Mouse (Mus musculus) small intestine, adult 2 months (tissue): ENCODE measurements at regions not wholly inside any gene's neighbourhood (a gene's known extent, or its start where the extent isn't known, plus 50 kb on each side); places are given as distances from the start of the nearest gene placed in this dataset.

Experiments
- H3K27ac ChIP-seq: fragments of 200-500 bp; 2 replicates; pipeline ENCODE4 v1.5.1; 2012; ENCODE audit warnings: low read depth, low read length, control low read depth, inconsistent platforms; ENCODE audit not compliant: insufficient read depth
- H3K27me3 ChIP-seq: fragments of 200-500 bp; 2 replicates; pipeline ENCODE4 v1.6.1; 2012; ENCODE audit warnings: mild to moderate bottlenecking, moderate library complexity, low read length, inconsistent platforms; ENCODE audit not compliant: control insufficient read depth, insufficient read depth
- H3K36me3 ChIP-seq: fragments of 200-500 bp; 2 replicates; pipeline ENCODE4 v1.6.1; 2012; ENCODE audit warnings: mild to moderate bottlenecking, low read length, control low read depth, inconsistent platforms; ENCODE audit not compliant: control insufficient read depth, insufficient read depth
- H3K4me1 ChIP-seq: fragments of 200-500 bp; 2 replicates; pipeline ENCODE4 v1.6.1; 2012; ENCODE audit warnings: low read length, inconsistent platforms, mixed read lengths; ENCODE audit not compliant: control insufficient read depth, insufficient read depth, insufficient read length
- H3K4me3 ChIP-seq: fragments of 200-500 bp; 2 replicates; pipeline ENCODE4 v1.5.1; 2012; ENCODE audit warnings: low read depth, mild to moderate bottlenecking, control low read depth, inconsistent platforms, low read length, moderate library complexity
- CTCF ChIP-seq: fragments of 200-500 bp; IDR thresholded peaks from 2 replicates; pipeline ENCODE4 v1.5.1; 2012; ENCODE audit warnings: low read depth, mild to moderate bottlenecking, control low read depth, inconsistent platforms, low read length, moderate library complexity, mixed read lengths; ENCODE audit not compliant: insufficient replicate concordance, insufficient read length; ENCODE audit errors: extremely low read depth
- POLR2A ChIP-seq: fragments of 200-500 bp; IDR thresholded peaks from 2 replicates; pipeline ENCODE4 v1.6.1; 2012; ENCODE audit warnings: low read depth, mild to moderate bottlenecking, control low read depth, inconsistent platforms, low read length, moderate library complexity
- WGBS: fragments of 180-500 bp; shearing (Covaris S2); methylation state at CpG from one replicate; pipeline ENCODE4 v1.1.7; 2018; 5-methylcytosine and 5-hydroxymethylcytosine counted together

- H3K4me3 ChIP-seq = no peak overlapping the region
- WGBS = 65% methylated on average over 5 of the region's 5 CpGs
- no peaks in the 10 kb centered on the region for H3K27me3 ChIP-seq
- H3K36me3 ChIP-seq = no peaks in the 10 kb centered on the region
- H3K27ac ChIP-seq = no peak overlapping the region
- 0 out of 2 replicates have a peak, but pooled peaks cover 2% of the 10 kb centered on the region for H3K4me1 ChIP-seq
- TF ChIP-seq POLR2A (no peak), CTCF (no peak)
These were observed 64.0 kb downstream of the Il9r start for GRCm38 (mm10) chr11:32136066-32136465.

- H3K36me3 ChIP-seq = no peaks in the 10 kb centered on the region
- H3K4me3 ChIP-seq = no peak overlapping the region
- WGBS = 65% methylated on average over 7 of the region's 7 CpGs
- no peak for TF ChIP-seq CTCF
- TF ChIP-seq POLR2A = no peak
- no peaks in the 10 kb centered on the region for H3K27me3 ChIP-seq
- H3K4me1 ChIP-seq = 0 out of 2 replicates have a peak, but pooled peaks cover 2% of the 10 kb centered on the region
- H3K27ac ChIP-seq = no peak overlapping the region
These were observed 66.1 kb downstream of the Il9r start for GRCm38 (mm10) chr11:32133996-32134395.

GRCm38 (mm10) chr11:32132008-32132615 is 68.0 kb downstream of the Il9r start:
- H3K4me1 ChIP-seq = no peaks in the 10 kb centered on the region
- no peaks in the 10 kb centered on the region for H3K36me3 ChIP-seq
- no peak overlapping the region for H3K4me3 ChIP-seq
- TF ChIP-seq POLR2A (no peak), CTCF (no peak)
- no peaks in the 10 kb centered on the region for H3K27me3 ChIP-seq
- WGBS = 73% methylated on average over 3 of the region's 3 CpGs
- H3K27ac ChIP-seq = no peak overlapping the region

- Histone ChIP-seq H3K4me3 (no peak overlapping the region), H3K27me3 (no peaks in the 10 kb centered on the region), H3K27ac (no peak overlapping the region), H3K36me3 (no peaks in the 10 kb centered on the region), H3K4me1 (no peaks in the 10 kb centered on the region)
- WGBS = 71% methylated on average over 7 of the region's 7 CpGs
- TF ChIP-seq CTCF = no peak
- TF ChIP-seq POLR2A = no peak
These were observed 71.5 kb downstream of the Il9r start for GRCm38 (mm10) chr11:32128551-32128950.

GRCm38 (mm10) chr11:32128018-32128417 is 72.1 kb downstream of the Il9r start:
- H3K4me3 ChIP-seq = no peak overlapping the region
- WGBS = 64% methylated on average over 3 of the region's 3 CpGs
- H3K27me3 ChIP-seq = no peaks in the 10 kb centered on the region
- H3K4me1 ChIP-seq = no peaks in the 10 kb centered on the region
- no peak overlapping the region for H3K27ac ChIP-seq
- TF ChIP-seq POLR2A = no peak
- TF ChIP-seq CTCF = no peak
- H3K36me3 ChIP-seq = no peaks in the 10 kb centered on the region

- WGBS = 76% methylated on average over 7 of the region's 7 CpGs
- Histone ChIP-seq H3K4me3 (no peak overlapping the region), H3K4me1 (no peaks in the 10 kb centered on the region), H3K27ac (no peak overlapping the region), H3K36me3 (no peaks in the 10 kb centered on the region), H3K27me3 (no peaks in the 10 kb centered on the region)
- TF ChIP-seq POLR2A = no peak
- no peak for TF ChIP-seq CTCF
These were observed 72.7 kb downstream of the Il9r start for GRCm38 (mm10) chr11:32127401-32127817.

GRCm38 (mm10) chr11:32126786-32127185 is 73.3 kb downstream of the Il9r start:
- no peak for TF ChIP-seq POLR2A
- TF ChIP-seq CTCF = no peak
- WGBS = 83% methylated on average over 1 of the region's 1 CpGs

More at GRCm38 (mm10) chr11:32126786-32127185, 73.3 kb downstream of the Il9r start:
- Histone ChIP-seq H3K4me1 (no peaks in the 10 kb centered on the region), H3K4me3 (no peak overlapping the region), H3K27me3 (no peaks in the 10 kb centered on the region; the same call in 1 of the 2 replicates), H3K36me3 (no peaks in the 10 kb centered on the region), H3K27ac (peak overlapping the region; percentile 35; the same call in 1 of the 2 replicates)
